In genomic region chr15:97373203-97374084, GRCm38 (mm10) we compare ENCODE assay signal across 8 mouse cellular contexts.
DNase-seq lines count a peak whose midpoint lies in the region; ATAC-seq lines count a peak whose summit lies in the region.

No protein-coding gene starts in this region.

- 7% methylated on average over 24 of the region's 25 CpGs for WGBS in heart, embryonic 11.5 days (ENCODE audit: insufficient replicate concordance)

- peaks cover 19% of the 10 kb centered on the region for H3K4me1 ChIP-seq in heart, embryonic 11.5 days (ENCODE audit: control insufficient read depth, insufficient read depth, low read length)

- DNase-seq in CD4-positive, CD25-positive, alpha-beta regulatory T cell, adult 2 months (ENCODE audit: low read depth, low spot score) = peak; percentile 91
- peak; percentile 62 for DNase-seq in adrenal gland, postnatal 25 days
- peak; percentile 27 to 39 for DNase-seq in kidney, postnatal 4 days
- DNase-seq in mesoderm, embryonic 11.5 days (ENCODE audit: low read depth, low spot score) = peak; percentile 33
- peak; percentile 17 for DNase-seq in telencephalon, adult 2 months (ENCODE audit: low read depth, low spot score)
- no peak for DNase-seq in cerebellum, adult 9-10 months
- no peak for DNase-seq in cerebellum, adult 8-10 months

- 0 out of 2 replicates have a peak overlapping the region, but pooled peaks have one; percentile 35 for H3K27ac ChIP-seq in heart, embryonic 11.5 days (ENCODE audit: low read depth, low read length)

- H3K4me3 ChIP-seq in heart, embryonic 11.5 days (ENCODE audit: low read depth, low read length) = peak overlapping the region; percentile 34

- peak overlapping the region; percentile 63 for H3K9ac ChIP-seq in heart, embryonic 11.5 days (ENCODE audit: low read depth, low read length)

- no peaks in the 10 kb centered on the region for H3K9me3 ChIP-seq in heart, embryonic 11.5 days (replicated peaks; ENCODE audit: control insufficient read depth, low read length)

- peak overlapping the region; percentile 75 for H3K4me2 ChIP-seq in heart, embryonic 11.5 days

- H3K27me3 ChIP-seq in heart, embryonic 11.5 days (ENCODE audit: control insufficient read depth, insufficient read depth, low read length) = no peaks in the 10 kb centered on the region

- ATAC-seq in heart, embryonic 11.5 days (replicated peaks; ENCODE audit: insufficient number of reproducible peaks, low FRiP score, low TSS enrichment) = no peak

- no peaks in the 10 kb centered on the region for H3K36me3 ChIP-seq in heart, embryonic 11.5 days (ENCODE audit: control insufficient read depth, insufficient read depth, low read length)

Comparison
In these comparisons a context has a peak if more than half of its experiments do, and no peak if none do; other contexts are left out.
1. DNase-seq: peak in CD4-positive, CD25-positive, alpha-beta regulatory T cell, adult 2 months (single experiment), adrenal gland, postnatal 25 days (single experiment), kidney, postnatal 4 days (2 of 2), mesoderm, embryonic 11.5 days (single experiment) and telencephalon, adult 2 months (single experiment); none in cerebellum, adult 9-10 months (single experiment) and cerebellum, adult 8-10 months (single experiment).